Mouse (Mus musculus): ENCODE results near the gene Fbxw15.
"Not testable (repeated sequence)": the region's sequence is repeated elsewhere in the genome, so short reads cannot be mapped to it uniquely, and the experiment has no call there.

The Fbxw15 gene

GRCm38 (mm10) chr9:109568162-109568561 lies at the start of gene Fbxw15:
Gene Fbxw15, minus strand, starts transcription at chr9:109568262.
- CTCF ChIA-PET = interaction anchor here (0.6 kb wide), 1 partner anchor 179 kb away, joined by 20 read pairs; no protein-coding TSS in a partner anchor

GRCm38 (mm10) chr9:109606837-109607236 lies 38.8 kb upstream of the Fbxw15 start:
- CTCF ChIA-PET = not testable (repeated sequence)

GRCm38 (mm10) chr9:109602128-109602527 lies 34.1 kb upstream of the Fbxw15 start:
- CTCF ChIA-PET = not testable (repeated sequence)

- CTCF ChIA-PET = no interaction called here
Measured at GRCm38 (mm10) chr9:109597226-109597625, 29.2 kb upstream of the Fbxw15 start.

GRCm38 (mm10) chr9:109594866-109595265 lies 26.8 kb upstream of the Fbxw15 start:
- CTCF ChIA-PET = no interaction called here

- CTCF ChIA-PET = no interaction called here
Measured at GRCm38 (mm10) chr9:109565546-109565945, 2.5 kb downstream of the Fbxw15 start.

- CTCF ChIA-PET = not testable (repeated sequence)
Measured at GRCm38 (mm10) chr9:109562106-109562505, 6.0 kb downstream of the Fbxw15 start.

- CTCF ChIA-PET = no interaction called here
Measured at GRCm38 (mm10) chr9:109552483-109552882, 15.6 kb downstream of the Fbxw15 start.

GRCm38 (mm10) chr9:109549666-109550065 lies 18.4 kb downstream of the Fbxw15 start:
- CTCF ChIA-PET = not testable (repeated sequence)

GRCm38 (mm10) chr9:109523385-109524064 lies 44.5 kb downstream of the Fbxw15 start:
- CTCF ChIA-PET = no interaction called here
